Mouse (Mus musculus): ENCODE data around the gene Apol9b. TPM values are rescaled to one million over a fixed set of nuclear protein-coding genes. Genes with fewer than 3 reads are reported as not detected.
"Not testable (repeated sequence)": the region's sequence is repeated elsewhere in the genome, so short reads cannot be mapped to it uniquely, and the experiment has no call there.

Apol9b gene
- under 1 TPM in 1 of 2 experiments, not detected in 1; 0.37 TPM for total RNA-seq (2021)
- long read RNA-seq, experiment 1: 0 reads
- long read RNA-seq, experiment 2, partial matches to known transcripts: 0 of 1 reads
- long read RNA-seq, experiment 2, other reads (novel, unspliced or antisense): 0 of 1 reads

DNA sequence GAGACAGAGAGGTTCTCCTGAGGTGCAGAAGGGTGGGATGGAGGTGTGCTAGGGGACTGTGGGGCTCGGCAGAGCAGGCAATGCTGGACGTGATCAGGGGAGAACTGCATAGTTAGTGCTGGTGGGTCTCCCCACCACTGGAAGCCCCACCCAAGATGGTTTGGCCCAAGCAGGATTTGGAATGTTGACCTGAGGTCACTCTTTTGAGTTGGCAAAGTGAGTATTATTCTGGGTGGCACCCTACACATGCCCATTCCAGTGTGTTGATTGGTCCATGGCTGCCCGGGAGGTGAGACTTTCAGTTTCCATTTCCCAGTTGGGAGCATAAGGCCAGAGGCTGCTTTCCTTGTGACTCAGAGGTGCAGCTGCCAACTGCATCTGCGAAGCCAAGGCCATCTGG is at the start of gene Apol9b:
Apol9b (plus strand) TSS at position 301 of the 400 bp plus-strand sequence.
- intact Hi-C loops (cut with DNase I); DNase-seq (ENCODE audit: low spot score in 2 of 2): not testable (repeated sequence)

DNA sequence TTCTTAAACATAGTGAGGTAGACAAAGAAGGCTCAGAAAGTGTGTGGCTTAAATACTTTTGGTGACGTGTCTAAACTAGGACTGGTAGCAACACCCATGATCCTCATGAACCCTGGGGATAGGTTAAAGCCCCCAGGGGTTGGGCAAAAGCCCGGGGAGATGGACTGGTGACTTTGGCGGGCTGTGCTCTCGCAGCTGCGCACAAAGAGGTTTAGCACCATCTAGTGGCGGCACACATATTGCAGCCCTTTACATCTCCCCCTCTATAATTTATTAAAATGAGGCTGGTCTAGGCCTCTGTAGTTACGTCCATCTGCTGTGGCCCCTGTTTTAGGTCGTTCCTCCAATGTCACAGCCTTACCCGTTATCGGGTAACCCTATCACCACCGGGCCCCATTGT is 44.9 kb upstream of the Apol9b start:
- peak; percentile 5 to 45 for DNase-seq (ENCODE audit: low spot score in 2 of 2)
- intact Hi-C loops (cut with DNase I): not testable (repeated sequence)

DNA sequence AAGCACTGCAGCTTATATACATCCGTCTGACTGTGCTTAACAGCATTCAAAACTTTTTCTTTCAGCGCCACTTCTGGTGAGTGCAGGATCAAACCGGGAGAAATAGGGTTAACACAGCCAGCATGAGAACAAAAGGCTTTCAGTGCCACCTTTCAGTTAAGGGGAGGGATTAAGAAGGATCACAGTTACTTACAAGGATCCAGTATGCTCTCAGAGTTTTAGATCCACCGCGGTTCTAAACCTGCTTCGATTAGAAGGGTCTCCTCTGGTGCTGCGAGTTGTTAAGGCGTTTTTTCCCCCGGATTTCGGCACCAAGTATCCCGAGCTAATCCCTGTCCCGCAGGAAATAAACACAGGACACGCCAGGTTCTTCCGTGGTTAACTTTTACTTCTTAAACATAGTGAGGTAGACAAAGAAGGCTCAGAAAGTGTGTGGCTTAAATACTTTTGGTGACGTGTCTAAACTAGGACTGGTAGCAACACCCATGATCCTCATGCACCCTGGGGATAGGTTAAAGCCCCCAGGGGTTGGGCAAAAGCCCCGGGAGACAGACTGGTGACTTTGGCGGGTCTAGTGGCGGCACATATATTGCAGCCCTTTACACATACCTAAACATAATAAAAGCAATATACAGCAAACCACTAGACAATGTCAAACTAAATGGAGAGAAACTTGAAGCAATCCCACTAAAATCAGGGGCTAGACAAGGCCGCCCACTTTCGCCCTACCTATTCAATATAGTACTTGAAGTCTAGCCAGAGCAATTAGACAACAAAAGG is 37.1 kb upstream of the Apol9b start:
- DNase-seq (ENCODE audit: low spot score in 2 of 2); intact Hi-C loops (cut with DNase I): not testable (repeated sequence)

DNA sequence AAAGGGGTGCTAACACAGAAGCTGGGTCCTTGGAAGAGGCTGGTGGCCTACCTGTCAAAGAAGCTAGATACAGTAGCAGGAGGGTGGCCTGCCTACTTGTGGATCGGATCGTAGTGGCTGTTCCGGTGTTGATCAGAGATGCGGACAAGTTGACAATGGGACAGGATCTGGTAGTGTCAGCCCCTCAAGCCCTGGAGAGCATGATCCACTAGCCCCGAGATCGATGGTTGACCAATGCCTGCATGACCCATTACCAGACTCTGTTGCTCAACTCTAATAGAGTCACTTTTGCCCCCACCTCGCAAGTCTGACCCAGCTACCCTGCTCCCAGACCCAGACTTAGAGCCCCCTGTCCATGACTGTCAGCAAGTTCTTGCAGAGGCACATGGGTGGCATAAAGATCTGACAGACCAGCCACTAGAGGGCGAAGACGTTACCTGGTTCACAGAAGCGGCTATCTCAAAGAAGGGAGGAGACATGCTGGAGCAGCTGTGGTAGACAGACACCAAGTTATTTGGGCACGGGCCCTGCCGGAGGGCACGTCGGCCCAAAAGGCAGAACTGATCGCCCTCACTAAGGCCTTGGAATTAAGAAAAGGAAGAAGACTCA is 34.0 kb upstream of the Apol9b start:
- intact Hi-C loops (cut with DNase I): not testable (repeated sequence)
- DNase-seq (ENCODE audit: low spot score in 2 of 2): peak in 1 of 2 experiments; percentile 7

DNA sequence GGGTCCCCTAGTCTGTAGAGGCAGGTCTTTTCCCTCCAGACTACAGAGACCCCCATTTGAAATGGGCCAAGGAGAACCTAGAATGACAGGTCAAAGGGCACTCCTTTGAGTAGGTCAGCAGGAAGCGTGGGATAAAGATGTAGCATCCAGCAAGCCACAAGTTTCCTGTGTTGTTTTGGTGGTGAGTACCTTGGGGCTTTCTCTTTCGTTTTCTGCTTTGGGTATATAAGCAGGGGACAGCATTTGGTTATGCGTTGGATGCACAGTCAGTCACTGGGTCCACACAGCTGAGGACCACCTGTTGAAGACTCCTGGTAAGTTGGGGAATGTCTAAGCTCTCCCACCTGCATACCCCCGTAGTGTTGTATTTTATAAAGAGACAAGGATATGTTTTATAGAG is 30.2 kb upstream of the Apol9b start, which contains the start of gene Apol7e:
Apol7e (plus strand) TSS at position 202 of the 400 bp plus-strand sequence.
- DNase-seq (ENCODE audit: low spot score in 2 of 2); intact Hi-C loops (cut with DNase I): not testable (repeated sequence)

DNA sequence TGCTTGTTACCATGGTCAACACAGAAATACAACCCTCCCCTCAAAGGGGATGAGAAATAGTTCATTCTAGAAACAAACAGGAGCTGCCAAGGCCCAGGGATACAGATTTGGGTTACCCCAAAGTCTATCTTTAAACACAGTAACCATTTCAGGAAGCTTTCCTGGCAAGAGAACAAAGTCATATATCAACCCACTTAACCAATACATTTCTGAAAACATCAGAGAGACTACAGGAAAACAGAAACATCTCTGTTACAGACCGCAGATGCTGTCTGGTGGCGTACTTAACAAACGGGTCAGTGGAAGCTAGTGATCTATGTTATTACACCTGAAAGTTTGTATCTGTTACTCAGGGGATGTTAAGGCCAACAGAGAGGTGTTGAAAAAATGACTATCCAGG is 23.5 kb upstream of the Apol9b start:
- DNase-seq (ENCODE audit: low spot score in 2 of 2); intact Hi-C loops (cut with DNase I): not testable (repeated sequence)

DNA sequence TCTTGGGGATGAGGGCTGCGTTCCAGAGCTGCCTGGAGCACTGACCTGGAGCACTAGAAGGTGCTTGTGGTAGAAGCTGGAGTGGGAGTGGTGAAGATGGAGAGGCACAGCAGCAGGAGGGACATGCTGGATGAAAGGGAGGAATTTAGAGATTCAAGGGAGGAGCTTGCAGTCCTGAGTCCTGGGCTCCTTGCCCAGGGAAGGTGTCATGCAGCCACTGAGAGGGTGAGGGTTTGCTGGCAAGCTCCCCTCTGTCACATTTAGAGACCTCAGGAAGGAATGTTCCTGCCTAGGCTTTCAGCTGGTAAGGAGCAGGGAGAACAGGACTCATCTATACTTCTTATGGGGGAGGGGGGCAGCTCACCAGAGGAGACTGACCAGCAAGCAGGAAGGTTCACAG is 19.9 kb upstream of the Apol9b start:
- intact Hi-C loops (cut with DNase I); DNase-seq (ENCODE audit: low spot score in 2 of 2): not testable (repeated sequence)

DNA sequence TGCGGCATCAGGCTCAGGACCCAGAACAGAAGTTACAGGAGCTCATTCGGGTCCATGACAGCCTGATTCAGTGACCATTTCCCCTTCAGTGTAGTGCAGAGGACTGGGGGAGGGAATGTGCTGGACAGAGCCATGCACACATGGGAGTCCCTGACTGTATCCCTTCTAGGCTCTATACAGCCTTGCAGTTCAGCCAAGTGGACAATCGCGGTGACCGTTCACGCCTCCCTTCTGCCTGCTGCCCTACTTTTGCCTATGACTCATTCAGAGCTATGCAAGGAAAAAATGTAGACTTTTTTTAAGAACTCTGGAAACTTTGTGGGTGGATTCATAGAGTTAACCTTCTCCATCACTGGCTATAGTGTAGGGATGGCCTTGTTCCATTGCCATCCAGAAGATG is 10.6 kb upstream of the Apol9b start:
- not testable (repeated sequence) for DNase-seq (ENCODE audit: low spot score in 2 of 2)
- intact Hi-C loops (cut with DNase I): loop anchor here (5.0 kb wide), 1 partner anchor 291 kb away; no protein-coding TSS in a partner anchor

DNA sequence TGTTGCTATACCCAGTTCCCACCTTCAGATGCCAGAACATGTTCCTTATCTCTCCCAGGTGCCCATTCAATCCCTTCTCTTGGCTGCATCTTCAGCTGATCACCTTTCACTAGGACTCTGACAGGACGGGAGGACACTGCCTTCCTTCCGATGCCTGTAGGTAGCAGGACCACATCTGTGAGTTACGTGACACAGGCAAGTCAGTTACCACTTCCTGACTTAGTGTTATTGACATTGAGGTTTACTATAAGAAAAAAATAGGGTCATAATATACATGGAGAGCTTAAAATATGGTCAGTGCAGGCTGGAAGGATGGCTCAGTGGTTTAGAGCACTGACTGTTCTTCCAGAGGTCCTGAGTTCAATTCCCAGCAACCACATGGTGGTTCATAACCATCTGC is 7.3 kb upstream of the Apol9b start:
- intact Hi-C loops (cut with DNase I); DNase-seq (ENCODE audit: low spot score in 2 of 2): not testable (repeated sequence)

DNA sequence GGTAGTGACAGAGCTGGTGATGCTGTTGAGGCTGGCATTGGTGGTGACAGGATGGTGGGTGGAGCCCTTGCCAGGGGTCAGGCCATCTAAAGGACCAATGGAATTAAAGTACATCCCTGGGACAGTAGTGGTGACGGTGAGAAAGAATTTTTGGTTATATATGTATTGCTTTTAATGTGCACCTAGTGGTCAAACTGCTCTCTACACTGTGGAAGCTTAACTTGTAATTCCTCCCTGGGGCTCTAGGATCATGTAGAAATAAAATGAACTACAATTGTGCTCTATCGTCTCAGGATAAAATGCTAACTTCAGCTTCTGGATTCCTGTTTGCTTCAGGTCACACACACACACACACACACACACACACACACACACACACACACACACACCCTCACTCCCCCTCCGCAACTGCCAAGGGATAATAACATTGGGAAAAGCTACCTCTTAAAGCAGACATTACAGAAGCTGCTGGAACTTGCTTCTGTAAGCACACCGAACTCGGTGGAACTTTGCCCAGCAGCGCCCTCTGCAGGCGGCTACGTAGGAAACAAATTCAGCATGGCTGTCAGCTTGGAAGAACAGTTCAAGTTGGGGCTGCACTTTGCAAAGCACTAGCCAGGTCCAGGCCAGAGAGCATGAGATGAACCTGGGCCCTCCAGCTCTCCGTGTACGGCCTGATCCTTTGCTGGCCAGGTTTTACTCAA is 4.5 kb upstream of the Apol9b start:
- intact Hi-C loops (cut with DNase I); DNase-seq (ENCODE audit: low spot score in 2 of 2): not testable (repeated sequence)

DNA sequence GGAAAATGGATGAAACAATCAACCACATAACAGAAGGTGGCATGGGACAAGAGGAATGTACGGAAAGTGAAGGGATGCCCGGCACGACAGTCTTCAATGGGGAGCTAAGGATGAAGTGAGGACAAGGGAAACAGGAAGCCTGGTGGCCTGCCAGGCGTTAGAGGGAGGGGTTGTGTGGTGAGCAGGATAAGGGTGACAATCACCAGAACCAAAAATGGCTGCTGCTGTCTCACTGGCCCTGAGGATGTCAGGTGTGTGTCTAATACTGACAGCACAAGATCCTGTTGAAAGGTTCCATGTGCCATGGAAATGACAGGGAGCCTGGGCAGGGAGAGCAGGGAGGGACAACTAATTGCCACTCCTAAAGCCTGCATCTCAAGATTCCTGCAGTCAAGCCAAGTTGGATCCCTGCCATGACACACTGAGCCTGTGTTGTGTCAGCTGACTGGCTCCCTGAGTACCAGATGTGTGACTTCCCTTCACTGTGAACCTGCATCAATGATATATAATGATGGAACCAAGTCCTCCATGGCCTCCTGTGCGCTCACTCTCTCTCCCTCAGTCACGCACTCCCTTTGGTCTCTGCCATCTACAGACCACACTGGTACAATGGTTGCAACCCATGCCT is 3.3 kb upstream of the Apol9b start:
- DNase-seq (ENCODE audit: low spot score in 2 of 2); intact Hi-C loops (cut with DNase I): not testable (repeated sequence)

DNA sequence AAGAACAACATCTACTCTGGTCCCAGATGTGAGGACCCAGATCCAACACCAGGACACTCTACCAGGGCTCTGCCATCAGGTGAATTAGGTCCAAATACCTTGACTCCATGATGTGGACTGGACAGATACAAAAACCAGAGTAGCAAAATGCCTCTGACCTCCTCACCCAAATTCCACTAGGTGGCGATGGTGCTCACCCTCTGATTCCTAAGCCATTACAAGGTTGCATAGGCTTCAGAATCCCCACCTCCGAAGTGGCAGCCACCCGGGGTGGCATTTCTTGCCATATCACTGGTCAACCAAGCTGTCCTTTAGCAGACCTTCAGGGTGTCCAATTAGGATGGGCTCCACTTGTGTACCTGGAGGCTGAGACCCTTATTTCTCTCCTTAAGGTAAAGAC is 1.7 kb upstream of the Apol9b start:
- DNase-seq (ENCODE audit: low spot score in 2 of 2); intact Hi-C loops (cut with DNase I): not testable (repeated sequence)

DNA sequence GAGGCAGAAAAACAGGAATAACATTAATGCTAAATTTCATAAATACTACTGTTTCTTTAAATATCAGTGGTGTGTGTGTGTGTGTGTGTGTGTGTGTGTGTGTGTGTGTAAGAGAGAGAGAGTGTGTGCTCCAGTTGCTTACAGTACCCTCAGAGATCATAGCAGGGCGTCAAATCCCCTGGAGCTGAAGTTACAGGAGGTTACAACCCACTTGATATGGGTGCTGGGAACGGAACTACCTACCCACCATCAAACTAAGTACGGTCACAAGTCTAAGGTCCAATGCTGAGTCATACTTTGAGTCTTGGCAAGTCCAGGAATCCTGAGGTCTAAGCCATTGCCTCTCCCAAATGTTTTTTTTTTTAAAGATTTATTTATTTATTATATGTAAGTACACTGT is 1.1 kb upstream of the Apol9b start:
- intact Hi-C loops (cut with DNase I); DNase-seq (ENCODE audit: low spot score in 2 of 2): not testable (repeated sequence)

DNA sequence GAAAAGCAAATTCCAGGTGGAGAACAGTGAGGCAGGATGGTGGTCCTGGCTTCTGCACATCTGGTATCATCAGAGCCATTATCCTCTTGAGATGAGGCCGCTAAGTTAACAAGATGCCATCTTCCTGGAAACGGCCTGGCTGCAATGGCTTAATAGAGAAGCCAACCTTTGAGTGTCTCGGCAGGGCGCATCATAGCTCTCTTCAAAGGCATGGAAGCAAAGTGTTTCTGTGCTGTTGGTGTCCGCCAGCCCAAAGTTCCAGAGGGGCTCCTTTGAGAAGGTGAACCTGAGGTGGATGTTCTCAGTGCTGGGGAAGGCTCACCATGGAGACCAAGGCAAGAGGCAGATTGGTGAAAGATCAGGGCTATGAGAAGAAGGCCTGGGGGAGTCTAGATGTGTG is 2.8 kb downstream of the Apol9b start:
- intact Hi-C loops (cut with DNase I): no loop called here
- DNase-seq (ENCODE audit: low spot score in 2 of 2): no peak

DNA sequence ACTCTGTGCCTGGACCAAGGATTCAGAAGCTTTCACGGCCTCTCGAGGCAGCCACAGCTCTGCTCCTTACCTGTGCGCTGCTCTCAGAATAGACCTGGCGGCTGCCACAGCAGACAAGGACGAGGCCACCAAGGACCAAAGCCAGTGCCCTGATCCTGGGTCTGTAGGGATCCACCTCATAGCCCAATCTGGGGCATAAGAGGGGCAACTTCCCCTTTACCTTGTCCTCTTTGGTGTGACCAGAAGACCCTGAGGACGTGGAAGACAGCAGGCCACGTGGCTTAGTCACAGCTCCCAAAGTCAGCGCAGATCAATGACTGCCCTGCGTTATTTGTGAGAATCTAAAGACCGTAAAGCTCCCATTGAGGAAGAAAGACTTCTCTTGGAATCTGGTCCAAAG is 4.0 kb downstream of the Apol9b start:
- DNase-seq (ENCODE audit: low spot score in 2 of 2); intact Hi-C loops (cut with DNase I): not testable (repeated sequence)

DNA sequence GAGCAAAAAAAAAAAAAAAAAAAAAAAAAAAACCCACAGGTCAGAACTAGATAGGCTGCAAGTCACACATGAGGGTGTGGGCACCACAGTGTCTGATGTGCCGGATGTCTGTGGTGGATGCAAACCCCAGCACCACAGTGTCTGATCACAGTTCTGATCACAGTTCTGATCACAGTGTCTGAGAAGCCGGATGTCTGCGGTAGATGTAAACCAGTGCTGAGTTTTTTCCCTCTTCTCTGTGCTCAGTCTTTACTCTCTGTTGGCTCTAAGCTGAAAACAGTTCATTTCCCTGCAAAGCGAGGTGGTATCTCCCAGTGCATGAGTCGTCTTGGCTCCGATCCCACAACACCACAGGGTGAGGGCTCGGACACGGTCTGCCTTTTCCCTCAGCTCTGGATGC is 4.5 kb downstream of the Apol9b start:
- intact Hi-C loops (cut with DNase I); DNase-seq (ENCODE audit: low spot score in 2 of 2): not testable (repeated sequence)

DNA sequence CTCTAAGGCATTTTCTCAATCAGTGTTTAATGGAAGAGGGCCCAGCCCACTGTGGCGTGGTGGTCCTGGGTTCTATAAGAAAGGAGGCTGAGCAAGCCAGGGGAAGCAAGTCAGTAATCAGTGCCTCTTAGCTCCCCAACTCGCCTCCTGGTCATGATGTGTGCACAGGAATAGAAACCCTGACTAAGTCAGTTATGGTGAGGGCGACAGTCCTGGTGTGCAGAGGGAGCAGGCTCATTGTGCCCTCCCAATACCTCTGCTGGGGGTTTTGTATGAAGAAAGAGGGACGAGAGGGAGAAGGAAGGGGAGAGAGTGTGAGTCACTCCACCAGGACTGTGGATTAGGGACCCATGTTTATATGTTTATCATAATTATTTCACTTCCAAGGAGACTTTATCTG is 5.1 kb downstream of the Apol9b start:
- intact Hi-C loops (cut with DNase I); DNase-seq (ENCODE audit: low spot score in 2 of 2): not testable (repeated sequence)

DNA sequence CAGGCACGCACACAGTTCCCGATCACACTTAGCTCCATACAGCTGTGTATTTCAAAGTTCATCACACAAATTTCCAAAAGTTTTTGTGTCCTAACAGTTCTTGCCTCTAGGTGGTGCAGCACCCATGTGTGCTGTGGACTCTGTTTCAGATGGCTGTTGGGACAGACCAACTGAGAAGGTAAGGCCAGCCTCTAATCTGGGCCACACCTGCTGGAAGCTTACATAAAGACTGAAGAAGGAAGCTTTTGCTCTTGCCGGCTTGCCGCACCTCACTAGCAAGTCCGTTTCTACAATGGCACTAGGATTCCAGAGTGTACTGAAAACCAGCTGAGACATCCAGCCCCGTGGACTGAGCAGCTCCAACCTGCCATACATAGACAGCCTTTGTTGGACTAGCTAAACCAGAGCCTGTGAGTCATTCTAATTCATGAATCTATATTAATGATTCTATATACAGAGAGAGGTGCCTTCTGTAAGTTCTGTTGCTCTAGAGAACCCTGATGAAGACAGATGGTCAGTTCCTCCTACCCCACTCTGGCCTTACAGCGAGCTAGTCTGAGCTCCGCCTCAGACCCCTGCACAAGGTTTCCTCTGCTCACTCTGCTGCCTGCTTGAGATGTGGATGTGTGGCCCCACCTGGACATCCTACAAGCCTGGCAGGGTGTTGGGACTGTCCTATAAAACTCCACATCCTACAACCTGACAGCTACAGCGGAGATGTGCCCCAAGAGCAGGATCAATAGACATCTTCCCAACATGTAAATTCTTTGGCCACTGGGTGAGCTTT is 11.9 kb downstream of the Apol9b start:
- no peak for DNase-seq (ENCODE audit: low spot score in 2 of 2)
- intact Hi-C loops (cut with DNase I): no loop called here

DNA sequence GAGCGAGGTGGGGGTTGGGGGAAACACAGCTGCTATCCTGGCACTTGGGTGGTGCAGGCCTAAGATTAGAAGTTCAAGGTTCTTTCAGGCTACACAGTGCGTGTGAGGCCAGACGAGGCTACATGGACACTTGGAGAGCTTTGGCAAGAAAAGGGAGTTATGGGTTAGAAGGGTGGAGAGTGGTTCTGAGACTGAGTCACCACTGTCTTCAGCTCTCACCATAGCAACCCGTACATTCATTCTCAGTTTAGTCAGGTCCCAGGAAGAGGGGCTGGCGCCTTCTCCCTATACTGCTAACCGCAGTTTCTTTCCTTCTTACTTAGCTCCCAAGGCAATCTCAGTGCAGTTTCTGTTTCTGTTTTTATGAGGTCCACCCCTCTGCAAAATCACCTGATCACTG is 12.7 kb downstream of the Apol9b start:
- intact Hi-C loops (cut with DNase I); DNase-seq (ENCODE audit: low spot score in 2 of 2): not testable (repeated sequence)
